Mouse (Mus musculus) bone marrow, adult 2 months (tissue): ENCODE results near the gene Ube2d3.

Experiments used
- CTCF ChIP-seq: fragments of 200-500 bp; IDR thresholded peaks from 2 replicates; pipeline ENCODE4 v1.5.1; 2011; ENCODE audit warnings: low read length, control low read depth; ENCODE audit not compliant: control insufficient read depth, insufficient read depth
- POLR2A ChIP-seq: fragments of 200-500 bp; IDR thresholded peaks from 2 replicates; pipeline ENCODE4 v1.6.1; 2011; ENCODE audit warnings: low read depth, mild to moderate bottlenecking, control low read depth, low read length, borderline replicate concordance; ENCODE audit not compliant: control insufficient read depth

GRCm38 (mm10) chr3:135403211-135403610 is 34.7 kb upstream of the Ube2d3 start:
- TF ChIP-seq CTCF: no peak
- TF ChIP-seq POLR2A: no peak
